Mouse (Mus musculus): ENCODE measurements around the gene Ergic1. TPM values are rescaled to one million over a fixed set of nuclear protein-coding genes. Genes with fewer than 3 reads are reported as not detected.

Gene Ergic1
- polyA plus RNA-seq (2012; rRNA removed) (222 and 267 TPM in 2 replicates), polyA plus RNA-seq (2014; fragmentation: Nextera tagmentation; extraction: Ambion mirVana) (156 and 157 TPM in 2 replicates)

- Histone ChIP-seq H3K4me3 (replicated peaks; ENCODE audit: low read length) (peak within 1 kb of the TSS; percentile 69), H3K27ac (replicated peaks; ENCODE audit: low read depth, low read length) (peak within 1 kb of the TSS; percentile 83), H3K9me3 (ENCODE audit: control insufficient read depth, low read length) (no peaks in the 10 kb centered on the region), H3K4me2 (replicated peaks; ENCODE audit: low read depth, low read length, severe bottlenecking) (peak within 1 kb of the TSS; percentile 66), H3K36me3 (ENCODE audit: control insufficient read depth, insufficient read depth, low read length) (peaks cover 25% of the 10 kb centered on the region), H3K4me1 (ENCODE audit: control insufficient read depth, insufficient read depth, low read length) (peaks cover 15% of the 10 kb centered on the region), H3K27me3 (ENCODE audit: control insufficient read depth, insufficient read depth, low read length) (no peaks in the 10 kb centered on the region), H3K9ac (ENCODE audit: low read depth, low read length, severe bottlenecking) (peak within 1 kb of the TSS; percentile 69)
- 2% methylated on average over 13 of the region's 36 CpGs for WGBS
- DNase-seq (ENCODE audit: low spot score) = peak; percentile 86
- ATAC-seq (ENCODE audit: low FRiP score, low read depth) = peak; percentile 95
- TF ChIP-seq POLR2A (IDR thresholded peaks at IDR 0.05; ENCODE audit: borderline replicate concordance, extremely low read depth, insufficient read depth, insufficient read length) = peak; percentile 74; the same call in 1 of the 2 replicates
Measured at GRCm38 (mm10) chr17:26561290-26561640, at the start of gene Ergic1. TSS of gene Ergic1 (plus strand) at chr17:26561489.

GRCm38 (mm10) chr17:26511816-26512774 is 49.2 kb upstream of the Ergic1 start:
- H3K27ac ChIP-seq (replicated peaks; ENCODE audit: low read depth, low read length) = no peak overlapping the region
- TF ChIP-seq POLR2A (IDR thresholded peaks at IDR 0.05; ENCODE audit: borderline replicate concordance, extremely low read depth, insufficient read depth, insufficient read length) = no peak
- WGBS = 71% methylated on average over 7 of the region's 7 CpGs
- H3K9me3 ChIP-seq (ENCODE audit: control insufficient read depth, low read length) = no peaks in the 10 kb centered on the region
- ATAC-seq (ENCODE audit: low FRiP score, low read depth) (no peak), DNase-seq (ENCODE audit: low spot score) (peak; percentile 14)
- no peaks in the 10 kb centered on the region for H3K36me3 ChIP-seq (ENCODE audit: control insufficient read depth, insufficient read depth, low read length)
- H3K4me1 ChIP-seq (ENCODE audit: control insufficient read depth, insufficient read depth, low read length) = peaks cover 4% of the 10 kb centered on the region
- H3K4me3 ChIP-seq (replicated peaks; ENCODE audit: low read length) = no peak overlapping the region
- H3K27me3 ChIP-seq (ENCODE audit: control insufficient read depth, insufficient read depth, low read length) = no peaks in the 10 kb centered on the region
- H3K4me2 ChIP-seq (replicated peaks; ENCODE audit: low read depth, low read length, severe bottlenecking) = no peak overlapping the region
- H3K9ac ChIP-seq (ENCODE audit: low read depth, low read length, severe bottlenecking) = no peak overlapping the region

GRCm38 (mm10) chr17:26512961-26513360 is 48.3 kb upstream of the Ergic1 start:
- H3K27ac ChIP-seq (replicated peaks; ENCODE audit: low read depth, low read length) = no peak overlapping the region
- DNase-seq (ENCODE audit: low spot score) (no peak), ATAC-seq (ENCODE audit: low FRiP score, low read depth) (no peak)
- H3K4me3 ChIP-seq (replicated peaks; ENCODE audit: low read length) = no peak overlapping the region
- H3K9ac ChIP-seq (ENCODE audit: low read depth, low read length, severe bottlenecking) = no peak overlapping the region
- no peaks in the 10 kb centered on the region for H3K4me1 ChIP-seq (ENCODE audit: control insufficient read depth, insufficient read depth, low read length)
- H3K4me2 ChIP-seq (replicated peaks; ENCODE audit: low read depth, low read length, severe bottlenecking) = no peak overlapping the region
- TF ChIP-seq POLR2A (IDR thresholded peaks at IDR 0.05; ENCODE audit: borderline replicate concordance, extremely low read depth, insufficient read depth, insufficient read length) = no peak
- H3K27me3 ChIP-seq (ENCODE audit: control insufficient read depth, insufficient read depth, low read length) = no peaks in the 10 kb centered on the region
- 66% methylated on average over 7 of the region's 7 CpGs for WGBS
- no peaks in the 10 kb centered on the region for H3K36me3 ChIP-seq (ENCODE audit: control insufficient read depth, insufficient read depth, low read length)
- no peaks in the 10 kb centered on the region for H3K9me3 ChIP-seq (ENCODE audit: control insufficient read depth, low read length)

- TF ChIP-seq POLR2A (IDR thresholded peaks at IDR 0.05; ENCODE audit: borderline replicate concordance, extremely low read depth, insufficient read depth, insufficient read length) = no peak
- no peak overlapping the region for H3K4me3 ChIP-seq (replicated peaks; ENCODE audit: low read length)
Measured at GRCm38 (mm10) chr17:26513459-26514290, 47.6 kb upstream of the Ergic1 start.

GRCm38 (mm10) chr17:26514581-26515030 is 46.7 kb upstream of the Ergic1 start:
- TF ChIP-seq POLR2A (IDR thresholded peaks at IDR 0.05; ENCODE audit: borderline replicate concordance, extremely low read depth, insufficient read depth, insufficient read length) = no peak
- Histone ChIP-seq H3K27me3 (ENCODE audit: control insufficient read depth, insufficient read depth, low read length) (no peaks in the 10 kb centered on the region), H3K27ac (replicated peaks; ENCODE audit: low read depth, low read length) (no peak overlapping the region), H3K4me2 (replicated peaks; ENCODE audit: low read depth, low read length, severe bottlenecking) (no peak overlapping the region), H3K4me1 (ENCODE audit: control insufficient read depth, insufficient read depth, low read length) (no peaks in the 10 kb centered on the region), H3K9me3 (ENCODE audit: control insufficient read depth, low read length) (no peaks in the 10 kb centered on the region), H3K36me3 (ENCODE audit: control insufficient read depth, insufficient read depth, low read length) (no peaks in the 10 kb centered on the region), H3K4me3 (replicated peaks; ENCODE audit: low read length) (no peak overlapping the region), H3K9ac (ENCODE audit: low read depth, low read length, severe bottlenecking) (no peak overlapping the region)
- ATAC-seq (ENCODE audit: low FRiP score, low read depth) (no peak), DNase-seq (ENCODE audit: low spot score) (no peak)
- 76% methylated on average over 3 of the region's 3 CpGs for WGBS

More at GRCm38 (mm10) chr17:26513459-26514290, 47.6 kb upstream of the Ergic1 start:
- no peak overlapping the region for H3K27ac ChIP-seq (replicated peaks; ENCODE audit: low read depth, low read length)
- H3K4me2 ChIP-seq (replicated peaks; ENCODE audit: low read depth, low read length, severe bottlenecking) = no peak overlapping the region
- DNase-seq (ENCODE audit: low spot score) (no peak), ATAC-seq (ENCODE audit: low FRiP score, low read depth) (no peak)
- H3K9me3 ChIP-seq (ENCODE audit: control insufficient read depth, low read length) = no peaks in the 10 kb centered on the region
- no peaks in the 10 kb centered on the region for H3K36me3 ChIP-seq (ENCODE audit: control insufficient read depth, insufficient read depth, low read length)
- no peaks in the 10 kb centered on the region for H3K27me3 ChIP-seq (ENCODE audit: control insufficient read depth, insufficient read depth, low read length)
- 73% methylated on average over 6 of the region's 6 CpGs for WGBS
- no peaks in the 10 kb centered on the region for H3K4me1 ChIP-seq (ENCODE audit: control insufficient read depth, insufficient read depth, low read length)
- no peak overlapping the region for H3K9ac ChIP-seq (ENCODE audit: low read depth, low read length, severe bottlenecking)

Data from limb, embryonic 14.5 days (tissue).